Mouse (Mus musculus) liver, embryonic 16.5 days (tissue): Measurements from ENCODE around the gene Pmvk. TPM values are rescaled to one million over a fixed set of nuclear protein-coding genes. Genes with fewer than 3 reads are reported as not detected.

Experiments used
- ATAC-seq: fragments of 200-750 bp; cut with Nextera tagmentation; 2 replicates; pipeline ENCODE4 v1.8.0; 2017; ENCODE audit warnings: low read depth, mild to moderate bottlenecking, moderate number of reproducible peaks, moderate library complexity
- H3K27ac ChIP-seq: fragments of 300-500 bp; sonication (generic); 2 replicates; pipeline ENCODE4 v1.5.1; 2014; ENCODE audit warnings: mild to moderate bottlenecking, low read length
- H3K27me3 ChIP-seq: fragments of 300-500 bp; sonication (generic); 2 replicates; pipeline ENCODE4 v1.6.1; 2014; ENCODE audit warnings: low read depth, low read length, mixed read lengths; ENCODE audit not compliant: control insufficient read depth, insufficient read depth
- H3K36me3 ChIP-seq: fragments of 300-500 bp; sonication (generic); 2 replicates; pipeline ENCODE4 v1.6.1; 2014; ENCODE audit warnings: mild to moderate bottlenecking; ENCODE audit not compliant: control insufficient read depth, insufficient read depth
- H3K4me1 ChIP-seq: fragments of 300-500 bp; sonication (generic); 2 replicates; pipeline ENCODE4 v1.6.1; 2014; ENCODE audit warnings: low read depth, low read length, mixed read lengths; ENCODE audit not compliant: control insufficient read depth
- H3K4me2 ChIP-seq: fragments of 300-500 bp; sonication (generic); 2 replicates; pipeline ENCODE4 v1.6.1; 2014; ENCODE audit warnings: low read depth, low read length, mixed read lengths
- H3K4me3 ChIP-seq: fragments of 300-500 bp; sonication (generic); 2 replicates; pipeline ENCODE4 v1.5.1; 2014; ENCODE audit warnings: low read depth, mild to moderate bottlenecking, low read length
- H3K9ac ChIP-seq: fragments of 300-500 bp; sonication (generic); 2 replicates; pipeline ENCODE4 v1.6.1; 2014; ENCODE audit warnings: low read depth, low read length
- H3K9me3 ChIP-seq: fragments of 300-500 bp; sonication (generic); replicated peaks from 2 replicates; pipeline ENCODE4 v1.6.1; 2016; ENCODE audit warnings: low read length; ENCODE audit not compliant: control insufficient read depth
- WGBS: fragments of 180-500 bp; shearing (Covaris S2); extraction: QIAGEN DNeasy Blood & Tissue Kit; methylation state at CpG from one replicate; pipeline ENCODE4 v1.1.7; 2014; ENCODE audit not compliant: insufficient replicate concordance; 5-methylcytosine and 5-hydroxymethylcytosine counted together
- polyA plus RNA-seq: library from polyadenylated mRNA; unstranded; fragments of >200 nt; fragmentation: Nextera tagmentation; extraction: Ambion mirVana; gene quantifications from 2 replicates; pipeline ENCODE4 v1.2.1, GENCODE M21; 2015

Gene Pmvk
- polyA plus RNA-seq, 1 experiment from 2014 or later: 34.8 TPM

- peaks cover 41% of the 10 kb centered on the region for H3K4me1 ChIP-seq
- under 1% methylated on average over 20 of the region's 20 CpGs for WGBS
- no peaks in the 10 kb centered on the region for H3K9me3 ChIP-seq
- peak overlapping the region; percentile 71 for H3K9ac ChIP-seq
- H3K27me3 ChIP-seq: no peaks in the 10 kb centered on the region
- peak overlapping the region; percentile 83 for H3K4me3 ChIP-seq
- H3K36me3 ChIP-seq: peaks cover 29% of the 10 kb centered on the region
- H3K4me2 ChIP-seq: peak overlapping the region; percentile 65
- peak overlapping the region; percentile 81 for H3K27ac ChIP-seq
- peak; percentile 12 for ATAC-seq
Observed at GRCm38 (mm10) chr3:89417840-89418169, 36.5 kb upstream of the Pmvk start.

GRCm38 (mm10) chr3:89418170-89418860 lies 36.0 kb upstream of the Pmvk start, which contains the start of the genes Cks1b and Shc1:
Cks1b (minus strand) TSS chr3:89418383.
Shc1 (plus strand) TSS chr3:89418443.
- no peaks in the 10 kb centered on the region for H3K9me3 ChIP-seq
- peak; percentile 88 for ATAC-seq
- H3K36me3 ChIP-seq: peaks cover 29% of the 10 kb centered on the region
- peak within 1 kb of the TSS; percentile 87 for H3K9ac ChIP-seq
- H3K27me3 ChIP-seq: no peaks in the 10 kb centered on the region
- H3K4me2 ChIP-seq: peak within 1 kb of the TSS; percentile 79
- H3K27ac ChIP-seq: peak within 1 kb of the TSS; percentile 98
- H3K4me1 ChIP-seq: peaks cover 45% of the 10 kb centered on the region
- WGBS: under 1% methylated on average over 39 of the region's 39 CpGs
- H3K4me3 ChIP-seq: peak within 1 kb of the TSS; percentile 83

- peaks cover 50% of the 10 kb centered on the region for H3K4me1 ChIP-seq
- H3K4me3 ChIP-seq: peak overlapping the region; percentile 83
- H3K27ac ChIP-seq: peak overlapping the region; percentile 98
- H3K36me3 ChIP-seq: peaks cover 25% of the 10 kb centered on the region
- H3K9ac ChIP-seq: peak overlapping the region; percentile 87
- no peaks in the 10 kb centered on the region for H3K9me3 ChIP-seq
- no peaks in the 10 kb centered on the region for H3K27me3 ChIP-seq
- peak; percentile 8 for ATAC-seq
- H3K4me2 ChIP-seq: peak overlapping the region; percentile 79
- 0% methylated on average over 16 of the region's 16 CpGs for WGBS
Observed at GRCm38 (mm10) chr3:89418861-89419250, 35.5 kb upstream of the Pmvk start.

GRCm38 (mm10) chr3:89419571-89419970 lies 34.8 kb upstream of the Pmvk start:
- Histone ChIP-seq H3K4me1 (peaks cover 57% of the 10 kb centered on the region), H3K4me3 (peak overlapping the region; percentile 83), H3K4me2 (peak overlapping the region; percentile 79)

GRCm38 (mm10) chr3:89419981-89420380 lies 34.4 kb upstream of the Pmvk start:
- no peak for ATAC-seq
- 27% methylated on average over 3 of the region's 3 CpGs for WGBS
- Histone ChIP-seq H3K36me3 (peaks cover 25% of the 10 kb centered on the region), H3K4me3 (peak overlapping the region; percentile 83), H3K27me3 (no peaks in the 10 kb centered on the region), H3K4me2 (peak overlapping the region; percentile 79), H3K4me1 (peaks cover 61% of the 10 kb centered on the region), H3K9ac (peak overlapping the region; percentile 87), H3K9me3 (no peaks in the 10 kb centered on the region), H3K27ac (peak overlapping the region; percentile 98)

More at GRCm38 (mm10) chr3:89419571-89419970, 34.8 kb upstream of the Pmvk start:
- H3K27ac ChIP-seq: peak overlapping the region; percentile 98
- no peaks in the 10 kb centered on the region for H3K9me3 ChIP-seq
- peak overlapping the region; percentile 87 for H3K9ac ChIP-seq
- no peaks in the 10 kb centered on the region for H3K27me3 ChIP-seq
- 6% methylated on average over 9 of the region's 9 CpGs for WGBS
- ATAC-seq: no peak
- peaks cover 25% of the 10 kb centered on the region for H3K36me3 ChIP-seq

GRCm38 (mm10) chr3:89420421-89420820 lies 33.9 kb upstream of the Pmvk start:
- 38% methylated on average over 2 of the region's 2 CpGs for WGBS
- H3K9ac ChIP-seq: peak overlapping the region; percentile 68
- peaks cover 64% of the 10 kb centered on the region for H3K4me1 ChIP-seq

GRCm38 (mm10) chr3:89421002-89421774 lies 33.2 kb upstream of the Pmvk start:
- Histone ChIP-seq H3K4me2 (peak overlapping the region; percentile 79), H3K9ac (peak overlapping the region; percentile 68), H3K36me3 (peaks cover 15% of the 10 kb centered on the region), H3K4me3 (peak overlapping the region; percentile 63), H3K27me3 (no peaks in the 10 kb centered on the region), H3K9me3 (no peaks in the 10 kb centered on the region), H3K4me1 (peaks cover 70% of the 10 kb centered on the region), H3K27ac (peak overlapping the region; percentile 98)
- 10% methylated on average over 11 of the region's 11 CpGs for WGBS
- peak; percentile 78 for ATAC-seq

More at GRCm38 (mm10) chr3:89420421-89420820, 33.9 kb upstream of the Pmvk start:
- Histone ChIP-seq H3K27me3 (no peaks in the 10 kb centered on the region), H3K4me2 (peak overlapping the region; percentile 79), H3K27ac (peak overlapping the region; percentile 98), H3K9me3 (no peaks in the 10 kb centered on the region), H3K36me3 (peaks cover 20% of the 10 kb centered on the region), H3K4me3 (peak overlapping the region; percentile 83)
- ATAC-seq: no peak

GRCm38 (mm10) chr3:89421810-89422473 lies 32.4 kb upstream of the Pmvk start:
- Histone ChIP-seq H3K9ac (peak overlapping the region; percentile 68), H3K9me3 (no peaks in the 10 kb centered on the region), H3K4me1 (peaks cover 70% of the 10 kb centered on the region), H3K27ac (peak overlapping the region; percentile 47), H3K27me3 (no peaks in the 10 kb centered on the region), H3K36me3 (peaks cover 17% of the 10 kb centered on the region), H3K4me3 (peak overlapping the region; percentile 63), H3K4me2 (peak overlapping the region; percentile 79)
- 25% methylated on average over 22 of the region's 22 CpGs for WGBS
- ATAC-seq: no peak
